Mouse (Mus musculus): Measurements from ENCODE around the gene Scpep1. TPM values are rescaled to one million over a fixed set of nuclear protein-coding genes. Genes with fewer than 3 reads are reported as not detected.
A peak's percentile ranks its signal among the peaks of the same experiment; 100 is the strongest.

Gene Scpep1
- total RNA-seq, 2 experiments from 2014 or later = 38.7 to 39.6 TPM

- peak; percentile 94 for DNase-seq
Measured at GRCm38 (mm10) chr11:88973776-88974701, 18.8 kb upstream of the Scpep1 start.

GRCm38 (mm10) chr11:88970202-88970732, 15.0 kb upstream of the Scpep1 start, which contains the start of gene Coil:
Gene Coil (plus strand): TSS chr11:88970252.
- peak; percentile 25 for DNase-seq

- DNase-seq = no peak
Measured at GRCm38 (mm10) chr11:88966881-88967361, 11.7 kb upstream of the Scpep1 start, which contains the start of gene Elobl. Gene Elobl (minus strand): TSS chr11:88966931.

GRCm38 (mm10) chr11:88958851-88959250, 3.6 kb upstream of the Scpep1 start:
- no peak for DNase-seq

GRCm38 (mm10) chr11:88954803-88955202, 462 bp downstream of the Scpep1 start:
- DNase-seq = no peak

- no peak for DNase-seq
Measured at GRCm38 (mm10) chr11:88953582-88953981, 1.7 kb downstream of the Scpep1 start.

- no peak for DNase-seq
Measured at GRCm38 (mm10) chr11:88952117-88952516, 3.1 kb downstream of the Scpep1 start.

GRCm38 (mm10) chr11:88951576-88951975, 3.7 kb downstream of the Scpep1 start:
- no peak for DNase-seq

GRCm38 (mm10) chr11:88950640-88951250, 4.5 kb downstream of the Scpep1 start:
- DNase-seq = no peak

- DNase-seq = no peak
Measured at GRCm38 (mm10) chr11:88949802-88950639, 5.2 kb downstream of the Scpep1 start.

GRCm38 (mm10) chr11:88948896-88949295, 6.4 kb downstream of the Scpep1 start:
- no peak for DNase-seq

GRCm38 (mm10) chr11:88945971-88946585, 9.2 kb downstream of the Scpep1 start:
- DNase-seq = no peak

GRCm38 (mm10) chr11:88941489-88941888, 13.8 kb downstream of the Scpep1 start:
- no peak for DNase-seq

- DNase-seq = no peak
Measured at GRCm38 (mm10) chr11:88939634-88940033, 15.6 kb downstream of the Scpep1 start.

GRCm38 (mm10) chr11:88938770-88939169, 16.5 kb downstream of the Scpep1 start:
- no peak for DNase-seq

GRCm38 (mm10) chr11:88937886-88938285, 17.4 kb downstream of the Scpep1 start:
- no peak for DNase-seq

GRCm38 (mm10) chr11:88934089-88935000, 20.9 kb downstream of the Scpep1 start:
- no peak for DNase-seq

GRCm38 (mm10) chr11:88933030-88933429, 22.2 kb downstream of the Scpep1 start:
- no peak for DNase-seq

GRCm38 (mm10) chr11:88931692-88932530, 23.4 kb downstream of the Scpep1 start:
- no peak for DNase-seq

- DNase-seq = no peak
Measured at GRCm38 (mm10) chr11:88926566-88926965, 28.7 kb downstream of the Scpep1 start.

Data from heart, postnatal 4 days (tissue).